Mouse (Mus musculus) heart, embryonic 13.5 days (tissue): ENCODE results near the gene Anks1b. TPM values are rescaled to one million over a fixed set of nuclear protein-coding genes. Genes with fewer than 3 reads are reported as not detected.

Source experiments
- ATAC-seq: fragments of 200-750 bp; cut with Nextera tagmentation; 2 replicates; pipeline ENCODE4 v1.8.0; 2017; ENCODE audit warnings: moderate TSS enrichment; ENCODE audit not compliant: insufficient number of reproducible peaks, low FRiP score, low TSS enrichment; ENCODE audit errors: extremely low read depth
- H3K27ac ChIP-seq: fragments of 300-500 bp; sonication (generic); replicated peaks from 2 replicates; pipeline ENCODE4 v1.5.1; 2015; ENCODE audit warnings: moderate library complexity, mild to moderate bottlenecking, inconsistent platforms
- H3K27me3 ChIP-seq: fragments of 300-500 bp; sonication (generic); replicated peaks from 2 replicates; pipeline ENCODE4 v1.6.1; 2015; ENCODE audit warnings: mild to moderate bottlenecking, inconsistent platforms
- H3K36me3 ChIP-seq: fragments of 300-500 bp; sonication (generic); 2 replicates; pipeline ENCODE4 v1.6.1; 2015; ENCODE audit warnings: mild to moderate bottlenecking, inconsistent platforms
- H3K4me1 ChIP-seq: fragments of 300-500 bp; sonication (generic); 2 replicates; pipeline ENCODE4 v1.6.1; 2015; ENCODE audit warnings: inconsistent platforms
- H3K4me2 ChIP-seq: fragments of 300-500 bp; sonication (generic); 2 replicates; pipeline ENCODE4 v1.6.1; 2015; ENCODE audit warnings: inconsistent platforms, mild to moderate bottlenecking, moderate library complexity
- H3K4me3 ChIP-seq: fragments of 300-500 bp; sonication (generic); 2 replicates; pipeline ENCODE4 v1.5.1; 2015; ENCODE audit warnings: moderate library complexity, mild to moderate bottlenecking, inconsistent platforms
- H3K9ac ChIP-seq: fragments of 300-500 bp; sonication (generic); 2 replicates; pipeline ENCODE4 v1.6.1; 2015; ENCODE audit warnings: inconsistent platforms, mild to moderate bottlenecking, moderate library complexity
- H3K9me3 ChIP-seq: fragments of 300-500 bp; sonication (generic); 2 replicates; pipeline ENCODE4 v1.6.1; 2016; ENCODE audit warnings: inconsistent platforms
- WGBS: fragments of 180-500 bp; shearing (Covaris S2); methylation state at CpG from one replicate; pipeline ENCODE4 v1.1.7; 2015; ENCODE audit warnings: mixed read lengths; 5-methylcytosine and 5-hydroxymethylcytosine counted together
- polyA plus RNA-seq: library from polyadenylated mRNA; unstranded; fragments of >200 nt; fragmentation: Nextera tagmentation; extraction: Ambion mirVana; gene quantifications from 2 replicates; pipeline ENCODE4 v1.2.1, GENCODE M21; 2015

Anks1b gene
- polyA plus RNA-seq, 1 experiment from 2014 or later, result 0.64 TPM

DNA sequence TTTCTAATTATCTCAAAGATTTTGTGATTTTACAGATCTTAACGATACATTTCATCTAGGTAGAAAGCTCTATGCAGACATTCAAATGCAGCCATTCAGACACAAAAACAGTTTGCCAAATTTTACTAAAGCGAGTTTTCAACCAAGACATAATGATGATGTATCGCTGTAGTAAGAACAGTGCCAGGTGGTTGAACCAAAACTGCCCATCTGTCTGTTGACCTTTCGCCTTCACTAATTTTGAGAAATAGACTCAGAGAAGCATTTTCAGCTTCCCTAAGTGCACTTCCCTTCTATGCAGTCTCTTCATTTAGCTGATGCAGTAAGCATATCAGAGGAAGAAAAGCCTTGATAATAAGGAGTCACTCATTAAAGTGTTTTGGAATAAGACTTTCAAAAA, 527.1 kb downstream of the Anks1b start:
- no peak for ATAC-seq
- Histone ChIP-seq H3K9me3 (no peaks in the 10 kb centered on the region), H3K4me3 (no peak overlapping the region), H3K4me1 (no peaks in the 10 kb centered on the region), H3K4me2 (no peak overlapping the region), H3K36me3 (no peaks in the 10 kb centered on the region), H3K9ac (no peak overlapping the region), H3K27me3 (no peaks in the 10 kb centered on the region), H3K27ac (no peak overlapping the region)
- 86% methylated on average over 4 of the region's 4 CpGs for WGBS

DNA sequence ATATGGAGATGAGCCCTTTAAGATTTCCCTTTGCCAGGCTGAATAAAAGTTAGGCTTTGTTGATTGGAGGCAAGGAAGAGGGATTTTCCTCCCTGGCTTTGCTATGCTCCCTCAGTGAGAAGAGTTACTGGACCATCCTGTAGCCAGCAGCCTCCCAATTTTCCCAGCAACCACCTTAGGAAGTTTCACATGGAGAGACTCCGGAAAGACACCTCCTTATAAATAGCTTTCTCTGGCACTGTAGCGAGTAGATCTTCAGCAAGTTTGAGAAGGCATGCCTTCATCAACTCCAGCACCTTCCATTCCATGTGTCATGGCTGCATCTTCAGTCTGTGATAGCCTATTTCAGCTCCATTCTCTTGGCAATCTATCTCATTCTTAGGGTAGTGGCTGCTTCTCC, 535.2 kb downstream of the Anks1b start:
- Histone ChIP-seq H3K9ac (no peak overlapping the region), H3K4me1 (no peaks in the 10 kb centered on the region), H3K9me3 (no peaks in the 10 kb centered on the region; the same call in 1 of the 2 replicates), H3K36me3 (no peaks in the 10 kb centered on the region), H3K4me3 (no peak overlapping the region), H3K27ac (no peak overlapping the region), H3K4me2 (no peak overlapping the region), H3K27me3 (no peaks in the 10 kb centered on the region)
- ATAC-seq, result no peak
- 58% methylated on average over 2 of the region's 2 CpGs for WGBS

DNA sequence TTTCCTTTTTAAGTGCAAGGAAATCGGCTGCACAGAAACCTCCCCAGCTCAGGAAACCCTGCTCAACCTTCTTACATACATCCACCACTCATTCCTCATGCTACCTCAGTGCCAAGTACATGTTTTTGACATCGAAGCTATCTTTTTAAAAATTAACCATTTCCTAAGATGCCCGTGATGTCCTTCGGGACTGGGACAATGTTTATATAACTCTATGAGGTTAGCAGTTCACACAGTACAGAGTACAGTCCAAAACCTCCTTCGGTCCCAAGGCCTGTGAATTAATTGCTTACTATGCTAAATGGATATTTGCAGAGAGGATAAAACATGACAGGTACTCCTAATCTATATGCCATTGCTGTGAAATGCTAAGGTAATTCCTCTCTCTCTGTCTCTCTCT, 558.2 kb downstream of the Anks1b start:
- Histone ChIP-seq H3K27ac (no peak overlapping the region), H3K27me3 (no peaks in the 10 kb centered on the region), H3K4me3 (no peak overlapping the region), H3K4me1 (no peaks in the 10 kb centered on the region), H3K9ac (no peak overlapping the region), H3K9me3 (no peaks in the 10 kb centered on the region), H3K36me3 (no peaks in the 10 kb centered on the region), H3K4me2 (no peak overlapping the region)
- ATAC-seq, result no peak
- WGBS, result 68% methylated on average over 5 of the region's 5 CpGs

DNA sequence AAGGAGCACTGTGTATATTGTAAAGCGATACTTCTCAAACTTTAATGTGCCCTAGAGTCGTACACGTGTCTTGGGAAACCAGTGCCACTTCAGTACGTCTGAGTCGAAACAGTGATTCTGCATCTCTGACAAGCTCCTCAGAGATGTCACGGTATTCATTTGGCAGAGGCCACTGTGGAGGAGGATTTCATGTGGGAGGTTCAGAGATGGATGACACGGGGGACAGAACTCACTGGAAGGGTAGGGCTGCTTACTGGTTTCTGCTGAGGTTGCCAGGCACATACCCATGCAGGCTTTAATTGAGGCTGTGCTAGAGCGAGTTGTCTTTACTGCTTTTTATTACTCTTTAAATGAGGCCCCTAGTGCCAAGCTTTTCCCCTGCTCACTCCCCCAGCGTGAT, 558.7 kb downstream of the Anks1b start:
- H3K4me2 ChIP-seq, result no peak overlapping the region
- no peaks in the 10 kb centered on the region for H3K9me3 ChIP-seq
- WGBS, result 69% methylated on average over 9 of the region's 9 CpGs
- no peaks in the 10 kb centered on the region for H3K27me3 ChIP-seq
- no peaks in the 10 kb centered on the region for H3K4me1 ChIP-seq
- no peak for ATAC-seq
- no peak overlapping the region for H3K4me3 ChIP-seq
- H3K27ac ChIP-seq, result no peak overlapping the region
- no peaks in the 10 kb centered on the region for H3K36me3 ChIP-seq
- H3K9ac ChIP-seq, result no peak overlapping the region

DNA sequence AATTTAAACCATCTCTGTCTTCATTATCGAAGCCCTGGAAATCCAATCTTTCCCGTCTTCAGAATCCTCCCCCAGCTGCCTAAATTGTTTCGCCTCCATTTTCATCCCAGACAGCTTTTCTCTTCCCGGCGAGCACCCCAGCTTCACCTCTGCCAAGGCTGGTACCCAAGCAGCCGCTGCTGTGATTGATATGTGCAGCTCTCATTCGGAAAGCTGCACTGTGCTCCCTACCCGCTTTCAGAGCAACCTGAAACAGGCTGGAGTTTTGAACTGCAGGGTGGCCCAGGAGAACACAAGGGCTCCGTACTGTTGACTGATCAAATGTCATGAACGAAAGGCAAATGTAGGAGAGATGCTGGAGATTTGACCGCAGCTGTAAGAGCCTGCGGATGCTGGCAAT, 559.2 kb downstream of the Anks1b start:
- no peaks in the 10 kb centered on the region for H3K4me1 ChIP-seq

DNA sequence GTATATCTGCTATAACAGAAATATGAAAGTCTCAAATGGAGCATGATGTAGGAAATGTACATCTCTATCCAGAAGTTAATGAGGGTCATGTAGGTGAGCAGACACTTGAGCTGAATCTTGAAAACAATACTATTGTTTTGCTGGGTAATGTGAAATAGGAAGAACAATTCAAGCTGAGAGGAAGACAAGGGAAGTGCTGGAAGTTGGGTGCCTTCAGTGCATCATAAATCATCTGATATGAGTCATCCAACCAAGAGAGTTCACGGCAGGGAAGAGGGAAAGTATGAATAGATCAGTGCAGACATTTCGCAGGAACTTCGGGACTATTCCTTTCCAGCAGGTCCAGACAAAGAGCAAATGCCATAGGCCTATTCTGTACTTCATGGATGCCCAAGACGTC, 567.7 kb downstream of the Anks1b start:
- no peak overlapping the region for H3K27ac ChIP-seq
- no peaks in the 10 kb centered on the region for H3K4me1 ChIP-seq
- H3K4me3 ChIP-seq, result no peak overlapping the region
- 65% methylated on average over 4 of the region's 4 CpGs for WGBS
- ATAC-seq, result no peak
- no peaks in the 10 kb centered on the region for H3K9me3 ChIP-seq
- H3K36me3 ChIP-seq, result no peaks in the 10 kb centered on the region
- no peak overlapping the region for H3K4me2 ChIP-seq
- no peak overlapping the region for H3K9ac ChIP-seq
- H3K27me3 ChIP-seq, result no peaks in the 10 kb centered on the region

More for the DNA sequence above, 559.2 kb downstream of the Anks1b start:
- H3K36me3 ChIP-seq, result no peaks in the 10 kb centered on the region
- no peaks in the 10 kb centered on the region for H3K9me3 ChIP-seq
- H3K4me2 ChIP-seq, result no peak overlapping the region
- ATAC-seq, result no peak
- 70% methylated on average over 12 of the region's 12 CpGs for WGBS
- no peak overlapping the region for H3K9ac ChIP-seq
- H3K27me3 ChIP-seq, result no peaks in the 10 kb centered on the region
- H3K4me3 ChIP-seq, result no peak overlapping the region
- no peak overlapping the region for H3K27ac ChIP-seq

DNA sequence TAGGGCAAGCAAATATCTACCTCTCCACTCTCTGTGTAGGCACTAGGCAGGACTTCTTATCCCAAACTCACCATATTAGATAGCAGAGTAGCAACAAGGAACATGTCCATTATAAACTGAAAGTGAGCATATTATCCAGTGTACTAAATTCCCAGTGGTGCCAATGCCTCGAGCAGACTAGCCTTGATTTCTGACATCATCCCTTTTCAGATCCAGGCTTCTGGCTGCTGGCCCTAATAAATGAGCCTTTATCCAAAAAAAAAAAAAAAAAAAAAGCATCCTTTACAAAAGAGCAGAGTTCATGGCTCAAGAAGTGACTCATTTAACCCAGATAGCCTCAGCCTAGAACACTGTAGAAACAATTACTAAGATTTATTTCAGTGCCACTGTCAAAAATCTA, 568.3 kb downstream of the Anks1b start:
- H3K9me3 ChIP-seq, result no peaks in the 10 kb centered on the region
- no peaks in the 10 kb centered on the region for H3K36me3 ChIP-seq
- no peaks in the 10 kb centered on the region for H3K27me3 ChIP-seq
- WGBS, result 38% methylated on average over 1 of the region's 1 CpGs
- H3K27ac ChIP-seq, result no peak overlapping the region
- H3K4me3 ChIP-seq, result no peak overlapping the region
- H3K9ac ChIP-seq, result no peak overlapping the region
- no peak overlapping the region for H3K4me2 ChIP-seq
- no peaks in the 10 kb centered on the region for H3K4me1 ChIP-seq
- ATAC-seq, result no peak

DNA sequence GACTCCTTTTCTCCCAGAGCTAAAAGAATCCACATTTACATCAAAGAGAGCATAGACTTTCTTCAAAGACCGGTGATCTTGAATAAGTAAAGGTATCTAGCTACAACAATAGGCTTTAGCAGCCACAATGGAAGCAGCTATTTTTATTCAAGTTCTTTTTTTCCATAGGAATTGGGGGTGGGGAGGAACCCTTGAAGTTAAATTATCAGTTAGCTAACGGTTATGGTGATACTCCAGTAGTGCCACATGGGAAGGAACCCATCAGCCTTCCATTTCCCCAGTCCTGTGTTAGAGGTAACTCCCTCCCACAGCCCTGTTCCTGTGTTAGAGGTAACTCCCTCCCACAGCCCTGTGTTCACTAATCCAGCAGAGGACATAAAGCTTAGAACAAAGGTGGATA, 591.6 kb downstream of the Anks1b start:
- H3K9ac ChIP-seq, result no peak overlapping the region
- no peak overlapping the region for H3K27ac ChIP-seq
- no peak overlapping the region for H3K4me2 ChIP-seq
- no peaks in the 10 kb centered on the region for H3K27me3 ChIP-seq
- no peak for ATAC-seq
- no peaks in the 10 kb centered on the region for H3K4me1 ChIP-seq
- H3K36me3 ChIP-seq, result no peaks in the 10 kb centered on the region
- 71% methylated on average over 2 of the region's 2 CpGs for WGBS
- H3K9me3 ChIP-seq, result no peaks in the 10 kb centered on the region
- H3K4me3 ChIP-seq, result no peak overlapping the region

DNA sequence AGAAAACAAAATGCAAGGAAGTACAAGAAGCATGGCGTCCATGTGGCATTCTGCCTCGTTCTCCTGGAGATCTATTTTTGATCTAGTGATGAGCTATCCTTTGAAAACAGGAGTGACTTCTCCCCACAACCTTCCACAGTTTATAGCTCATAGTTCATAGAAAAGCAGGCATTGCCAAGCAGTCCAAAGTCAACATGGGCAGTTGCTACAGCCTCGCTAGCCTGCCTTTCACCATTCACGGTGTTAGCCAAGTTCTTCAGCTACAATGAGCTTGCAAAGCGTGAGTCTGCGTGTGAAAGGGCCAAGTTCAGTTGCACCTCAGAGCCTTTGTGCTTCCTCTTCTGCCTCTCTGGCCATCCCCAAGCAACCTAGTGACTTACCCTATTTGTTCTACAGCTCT, 592.1 kb downstream of the Anks1b start:
- ATAC-seq, result no peak
- WGBS, result 76% methylated on average over 6 of the region's 6 CpGs

DNA sequence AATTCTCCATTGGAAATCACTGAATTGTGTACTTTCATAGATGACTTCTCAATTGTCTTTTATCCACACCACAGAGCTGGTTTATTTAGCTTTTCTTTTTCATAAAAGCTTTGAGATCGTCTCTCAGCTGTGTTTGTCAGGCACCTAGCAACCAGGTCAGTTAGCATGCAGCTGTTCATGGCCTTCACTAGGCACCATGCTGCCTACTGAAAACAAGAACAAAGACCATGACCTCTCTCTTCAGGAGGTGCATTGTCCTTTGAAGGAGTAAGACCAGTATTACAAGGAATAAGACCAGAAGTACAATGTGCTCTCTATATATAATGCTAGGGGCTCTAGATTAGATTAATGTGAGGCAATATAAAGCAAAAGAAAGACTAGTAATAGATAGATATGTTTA, 594.2 kb downstream of the Anks1b start:
- 62% methylated on average over 1 of the region's 1 CpGs for WGBS
- Histone ChIP-seq H3K36me3 (no peaks in the 10 kb centered on the region), H3K27ac (no peak overlapping the region), H3K27me3 (no peaks in the 10 kb centered on the region), H3K9me3 (no peaks in the 10 kb centered on the region), H3K4me2 (no peak overlapping the region), H3K9ac (no peak overlapping the region), H3K4me1 (no peaks in the 10 kb centered on the region), H3K4me3 (no peak overlapping the region)
- no peak for ATAC-seq

More for the DNA sequence above, 592.1 kb downstream of the Anks1b start:
- Histone ChIP-seq H3K27me3 (no peaks in the 10 kb centered on the region), H3K9me3 (no peaks in the 10 kb centered on the region), H3K4me3 (no peak overlapping the region), H3K36me3 (no peaks in the 10 kb centered on the region), H3K4me2 (no peak overlapping the region), H3K9ac (no peak overlapping the region), H3K4me1 (no peaks in the 10 kb centered on the region), H3K27ac (no peak overlapping the region)

DNA sequence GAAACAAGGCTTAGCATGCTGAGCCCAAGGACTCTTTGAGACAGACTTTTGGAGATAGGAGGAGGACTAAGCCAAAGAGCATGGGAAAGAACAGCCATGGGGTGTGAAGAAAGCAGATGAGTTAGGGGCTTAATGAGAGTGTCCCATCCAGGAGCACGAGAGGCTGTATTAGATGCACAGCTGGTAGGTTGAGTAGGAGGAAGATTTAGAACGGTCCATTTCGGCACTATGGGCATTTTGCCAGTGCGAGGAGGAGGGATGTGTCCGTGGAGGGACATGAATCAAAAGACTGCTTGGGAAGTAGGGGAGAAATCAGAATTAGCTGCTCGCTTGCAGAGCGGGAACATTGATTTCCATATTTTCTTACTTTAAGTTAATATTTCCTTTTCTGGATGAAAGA, 620.1 kb downstream of the Anks1b start:
- Histone ChIP-seq H3K36me3 (no peaks in the 10 kb centered on the region), H3K27me3 (no peaks in the 10 kb centered on the region), H3K4me3 (no peak overlapping the region), H3K27ac (no peak overlapping the region), H3K9ac (no peak overlapping the region), H3K4me2 (no peak overlapping the region), H3K9me3 (no peaks in the 10 kb centered on the region), H3K4me1 (no peaks in the 10 kb centered on the region)
- ATAC-seq, result no peak
- 74% methylated on average over 7 of the region's 7 CpGs for WGBS

DNA sequence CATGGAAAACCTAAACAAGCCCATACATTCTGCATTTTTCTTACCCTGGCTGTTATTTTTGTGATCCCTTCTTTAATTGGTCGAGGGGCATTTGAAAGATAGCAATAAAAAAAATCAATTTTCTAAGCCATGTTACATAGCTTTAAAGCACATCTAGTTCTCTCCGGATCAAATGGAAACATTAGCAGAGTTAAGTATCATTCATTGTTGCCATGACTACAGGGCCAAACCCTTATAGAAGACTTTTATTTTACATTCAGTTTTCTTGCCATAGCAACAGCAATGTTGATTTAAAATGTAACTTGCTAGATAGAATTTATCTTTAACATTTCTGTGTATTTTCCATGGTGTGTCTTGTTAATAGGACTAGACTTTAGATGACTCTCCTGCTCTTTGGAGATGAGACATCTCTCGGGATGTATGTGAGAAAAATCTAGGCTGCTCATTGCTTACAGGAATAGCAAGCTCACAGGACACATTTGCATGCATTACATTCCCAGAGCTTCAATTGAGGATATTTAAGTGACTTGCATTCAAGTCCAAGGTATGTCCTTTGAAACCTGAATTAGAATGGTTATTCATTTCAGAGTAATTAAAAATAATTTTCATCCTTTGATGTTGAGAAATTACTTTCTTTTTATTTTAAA, 620.8 kb downstream of the Anks1b start:
- H3K36me3 ChIP-seq, result no peaks in the 10 kb centered on the region
- WGBS, result 68% methylated on average over 3 of the region's 3 CpGs
- H3K9me3 ChIP-seq, result no peaks in the 10 kb centered on the region
- no peak for ATAC-seq
- H3K27ac ChIP-seq, result no peak overlapping the region
- no peaks in the 10 kb centered on the region for H3K27me3 ChIP-seq
- no peak overlapping the region for H3K9ac ChIP-seq
- no peak overlapping the region for H3K4me3 ChIP-seq
- no peaks in the 10 kb centered on the region for H3K4me1 ChIP-seq
- no peak overlapping the region for H3K4me2 ChIP-seq
